Mouse (Mus musculus) hindbrain, embryonic 16.5 days (tissue): Measurements from ENCODE around the gene Nck2. TPM values are rescaled to one million over a fixed set of nuclear protein-coding genes. Genes with fewer than 3 reads are reported as not detected.
A peak's percentile ranks its signal among the peaks of the same experiment; 100 is the strongest.

Experiments used
- ATAC-seq: fragments of 200-750 bp; cut with Nextera tagmentation; 2 replicates; pipeline ENCODE4 v1.8.0; 2017; ENCODE audit warnings: moderate TSS enrichment, moderate library complexity
- H3K27ac ChIP-seq: fragments of 300-500 bp; sonication (generic); 2 replicates; pipeline ENCODE4 v1.5.1; 2014; ENCODE audit warnings: low read depth, mild to moderate bottlenecking, control low read depth, low read length, moderate library complexity
- H3K27me3 ChIP-seq: fragments of 300-500 bp; sonication (generic); replicated peaks from 2 replicates; pipeline ENCODE4 v1.6.1; 2014; ENCODE audit warnings: low read length; ENCODE audit not compliant: control insufficient read depth, insufficient read depth
- H3K36me3 ChIP-seq: fragments of 300-500 bp; sonication (generic); 2 replicates; pipeline ENCODE4 v1.6.1; 2014; ENCODE audit warnings: mild to moderate bottlenecking, low read length, moderate library complexity, mixed read lengths; ENCODE audit not compliant: control insufficient read depth, insufficient read depth
- H3K4me1 ChIP-seq: fragments of 300-500 bp; sonication (generic); 2 replicates; pipeline ENCODE4 v1.6.1; 2014; ENCODE audit warnings: low read depth, low read length; ENCODE audit not compliant: control insufficient read depth, insufficient read depth
- H3K4me2 ChIP-seq: fragments of 300-500 bp; sonication (generic); 2 replicates; pipeline ENCODE4 v1.6.1; 2014; ENCODE audit warnings: mild to moderate bottlenecking, low read length, control low read depth, moderate library complexity
- H3K4me3 ChIP-seq: fragments of 300-500 bp; sonication (generic); 2 replicates; pipeline ENCODE4 v1.5.1; 2014; ENCODE audit warnings: mild to moderate bottlenecking, low read length, control low read depth, moderate library complexity
- H3K9ac ChIP-seq: fragments of 300-500 bp; sonication (generic); 2 replicates; pipeline ENCODE4 v1.6.1; 2014; ENCODE audit warnings: low read depth, mild to moderate bottlenecking, control low read depth, low read length, moderate library complexity
- H3K9me3 ChIP-seq: fragments of 300-500 bp; sonication (generic); 2 replicates; pipeline ENCODE4 v1.6.1; 2014; ENCODE audit warnings: mild to moderate bottlenecking, low read length, moderate library complexity; ENCODE audit not compliant: control insufficient read depth
- WGBS: fragments of 180-500 bp; shearing (Covaris S2); extraction: QIAGEN DNeasy Blood & Tissue Kit; methylation state at CpG from one replicate; pipeline ENCODE4 v1.1.7; 2014; 5-methylcytosine and 5-hydroxymethylcytosine counted together
- polyA plus RNA-seq: library from polyadenylated mRNA; unstranded; fragments of >200 nt; fragmentation: Nextera tagmentation; extraction: Ambion mirVana; gene quantifications from 2 replicates; pipeline ENCODE4 v1.2.1, GENCODE M21; 2015

The Nck2 gene
- polyA plus RNA-seq, 1 experiment from 2014 or later = 28.0 TPM

- Histone ChIP-seq H3K9me3 (no peaks in the 10 kb centered on the region), H3K27ac (no peak overlapping the region), H3K36me3 (no peaks in the 10 kb centered on the region), H3K4me3 (no peak overlapping the region), H3K4me2 (no peak overlapping the region), H3K4me1 (peaks cover 21% of the 10 kb centered on the region), H3K9ac (no peak overlapping the region), H3K27me3 (no peaks in the 10 kb centered on the region)
- 61% methylated on average over 8 of the region's 8 CpGs for WGBS
- ATAC-seq = no peak
Observed at GRCm38 (mm10) chr1:43502792-43503146, 58.4 kb downstream of the Nck2 start.

- Histone ChIP-seq H3K27ac (no peak overlapping the region), H3K4me3 (no peak overlapping the region), H3K27me3 (no peaks in the 10 kb centered on the region), H3K4me2 (no peak overlapping the region), H3K9me3 (no peaks in the 10 kb centered on the region), H3K4me1 (peaks cover 18% of the 10 kb centered on the region), H3K36me3 (no peaks in the 10 kb centered on the region), H3K9ac (no peak overlapping the region)
- 77% methylated on average over 2 of the region's 2 CpGs for WGBS
- ATAC-seq = no peak
Observed at GRCm38 (mm10) chr1:43503261-43503660, 58.9 kb downstream of the Nck2 start.

- Histone ChIP-seq H3K4me1 (peaks cover 18% of the 10 kb centered on the region), H3K4me3 (no peak overlapping the region), H3K36me3 (no peaks in the 10 kb centered on the region), H3K9ac (no peak overlapping the region), H3K27ac (no peak overlapping the region), H3K9me3 (no peaks in the 10 kb centered on the region), H3K27me3 (no peaks in the 10 kb centered on the region), H3K4me2 (no peak overlapping the region)
- ATAC-seq = no peak
- WGBS = 57% methylated on average over 6 of the region's 6 CpGs
Observed at GRCm38 (mm10) chr1:43503676-43504075, 59.3 kb downstream of the Nck2 start.

GRCm38 (mm10) chr1:43504235-43504634 lies 59.9 kb downstream of the Nck2 start:
- Histone ChIP-seq H3K4me2 (no peak overlapping the region), H3K27me3 (no peaks in the 10 kb centered on the region), H3K27ac (no peak overlapping the region), H3K4me3 (no peak overlapping the region), H3K9me3 (no peaks in the 10 kb centered on the region), H3K4me1 (peaks cover 18% of the 10 kb centered on the region), H3K9ac (no peak overlapping the region), H3K36me3 (no peaks in the 10 kb centered on the region)
- WGBS = 14% methylated on average over 4 of the region's 4 CpGs
- peak; percentile 73 for ATAC-seq

GRCm38 (mm10) chr1:43506638-43507037 lies 62.3 kb downstream of the Nck2 start:
- Histone ChIP-seq H3K27me3 (no peaks in the 10 kb centered on the region), H3K4me1 (peaks cover 18% of the 10 kb centered on the region), H3K36me3 (0 out of 2 replicates have a peak, but pooled peaks cover 3% of the 10 kb centered on the region), H3K27ac (no peak overlapping the region), H3K9me3 (no peaks in the 10 kb centered on the region), H3K9ac (no peak overlapping the region), H3K4me2 (no peak overlapping the region), H3K4me3 (no peak overlapping the region)
- 80% methylated on average over 3 of the region's 3 CpGs for WGBS
- ATAC-seq = no peak

GRCm38 (mm10) chr1:43507809-43508208 lies 63.4 kb downstream of the Nck2 start:
- Histone ChIP-seq H3K27me3 (no peaks in the 10 kb centered on the region), H3K27ac (no peak overlapping the region), H3K4me2 (no peak overlapping the region), H3K4me1 (peaks cover 14% of the 10 kb centered on the region), H3K4me3 (no peak overlapping the region), H3K9ac (no peak overlapping the region), H3K9me3 (no peaks in the 10 kb centered on the region), H3K36me3 (0 out of 2 replicates have a peak, but pooled peaks cover 3% of the 10 kb centered on the region)
- ATAC-seq = no peak
- WGBS = 89% methylated on average over 1 of the region's 1 CpGs

- Histone ChIP-seq H3K4me3 (no peak overlapping the region), H3K4me1 (no peaks in the 10 kb centered on the region; the same call in 1 of the 2 replicates), H3K4me2 (no peak overlapping the region), H3K27me3 (no peaks in the 10 kb centered on the region), H3K9ac (no peak overlapping the region), H3K27ac (no peak overlapping the region), H3K9me3 (no peaks in the 10 kb centered on the region), H3K36me3 (0 out of 2 replicates have a peak, but pooled peaks cover 6% of the 10 kb centered on the region)
- WGBS = 82% methylated on average over 12 of the region's 12 CpGs
- no peak for ATAC-seq
Observed at GRCm38 (mm10) chr1:43511256-43511655, 66.9 kb downstream of the Nck2 start.

- peak; percentile 41; the same call in 1 of the 2 replicates for ATAC-seq
- 89% methylated on average over 8 of the region's 8 CpGs for WGBS
- Histone ChIP-seq H3K27ac (no peak overlapping the region), H3K36me3 (0 out of 2 replicates have a peak, but pooled peaks cover 6% of the 10 kb centered on the region), H3K4me2 (no peak overlapping the region), H3K4me1 (no peaks in the 10 kb centered on the region), H3K4me3 (no peak overlapping the region), H3K27me3 (no peaks in the 10 kb centered on the region), H3K9ac (no peak overlapping the region), H3K9me3 (no peaks in the 10 kb centered on the region)
Observed at GRCm38 (mm10) chr1:43511667-43512066, 67.3 kb downstream of the Nck2 start.

- 91% methylated on average over 3 of the region's 3 CpGs for WGBS
- ATAC-seq = no peak
- H3K27me3 ChIP-seq = no peaks in the 10 kb centered on the region
- H3K4me3 ChIP-seq = no peak overlapping the region
- no peak overlapping the region for H3K27ac ChIP-seq
- H3K4me2 ChIP-seq = no peak overlapping the region
- H3K36me3 ChIP-seq = 0 out of 2 replicates have a peak, but pooled peaks cover 3% of the 10 kb centered on the region
- H3K9ac ChIP-seq = no peak overlapping the region
- H3K4me1 ChIP-seq = no peaks in the 10 kb centered on the region
- H3K9me3 ChIP-seq = no peaks in the 10 kb centered on the region
Observed at GRCm38 (mm10) chr1:43517405-43517804, 73.0 kb downstream of the Nck2 start.
